Mouse (Mus musculus) regulatory T cell (primary cell): ENCODE measurements at regions not wholly inside any gene's neighbourhood (a gene's known extent, or its start where the extent isn't known, plus 50 kb on each side); places are given as distances from the start of the nearest gene placed in this dataset.

ENCODE experiments used
- in situ Hi-C: fragments of 300-600 bp; cut with MboI, MseI; formaldehyde crosslinking; loops from one replicate; pipeline ENCODE4 v1.15.1; 2025; ENCODE audit warnings: high pct_unique_total_duplicates

DNA sequence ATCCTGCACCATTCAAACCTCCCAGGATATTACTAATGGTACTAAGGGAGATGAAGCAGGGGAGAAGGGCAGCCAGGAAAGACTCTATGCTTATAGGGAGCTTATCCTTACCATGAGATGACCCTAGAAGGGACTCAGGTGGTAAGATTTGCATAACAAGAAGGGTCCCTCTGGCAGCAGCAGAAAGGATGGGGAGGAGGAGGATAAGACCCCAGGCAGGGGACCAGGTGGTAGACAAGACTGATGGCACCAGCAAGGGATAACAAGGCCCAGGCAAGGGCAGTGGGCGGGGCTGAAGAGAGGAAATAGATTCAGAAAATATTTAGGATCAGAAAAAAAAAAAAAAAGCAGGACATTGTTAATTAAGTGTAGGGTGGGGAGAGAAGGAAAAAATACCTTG is 245.7 kb upstream of the Rsrc1 start:
- in situ Hi-C loops: no loop called here

GRCm38 (mm10) chr3:66738201-66739062 is 242.8 kb upstream of the Rsrc1 start:
- in situ Hi-C loops: no loop called here

DNA sequence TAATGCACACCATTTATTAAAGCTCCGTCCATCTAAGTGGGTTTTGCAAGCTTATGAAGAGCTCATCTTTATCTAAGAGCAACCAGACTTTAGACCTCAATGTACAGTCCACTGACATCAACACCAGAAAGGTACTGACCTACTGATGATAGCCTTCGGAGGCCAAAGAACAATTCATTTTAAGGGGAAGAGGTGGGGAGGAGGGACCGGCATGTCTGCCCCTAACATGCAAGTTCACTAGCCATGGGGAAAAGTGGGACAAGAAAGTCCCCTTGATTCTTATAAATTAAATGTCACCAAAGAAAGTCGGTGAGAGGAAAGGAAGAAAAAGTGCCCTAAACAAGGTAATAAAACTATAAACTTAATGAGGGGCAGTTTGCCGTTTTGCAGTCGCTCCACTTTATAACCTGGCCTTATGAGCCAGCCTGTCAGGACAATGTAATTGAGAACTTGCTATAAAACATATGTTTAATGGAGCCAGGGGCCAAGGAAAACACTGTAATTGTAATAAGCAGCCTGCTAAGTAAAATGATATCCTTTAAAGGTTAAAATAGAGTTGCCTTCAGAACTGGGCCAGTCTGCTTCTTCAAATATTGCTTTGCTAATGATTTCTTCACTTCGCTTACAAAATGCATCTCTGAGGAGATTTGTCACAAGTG is 241.7 kb upstream of the Rsrc1 start:
- in situ Hi-C loops: no loop called here

DNA sequence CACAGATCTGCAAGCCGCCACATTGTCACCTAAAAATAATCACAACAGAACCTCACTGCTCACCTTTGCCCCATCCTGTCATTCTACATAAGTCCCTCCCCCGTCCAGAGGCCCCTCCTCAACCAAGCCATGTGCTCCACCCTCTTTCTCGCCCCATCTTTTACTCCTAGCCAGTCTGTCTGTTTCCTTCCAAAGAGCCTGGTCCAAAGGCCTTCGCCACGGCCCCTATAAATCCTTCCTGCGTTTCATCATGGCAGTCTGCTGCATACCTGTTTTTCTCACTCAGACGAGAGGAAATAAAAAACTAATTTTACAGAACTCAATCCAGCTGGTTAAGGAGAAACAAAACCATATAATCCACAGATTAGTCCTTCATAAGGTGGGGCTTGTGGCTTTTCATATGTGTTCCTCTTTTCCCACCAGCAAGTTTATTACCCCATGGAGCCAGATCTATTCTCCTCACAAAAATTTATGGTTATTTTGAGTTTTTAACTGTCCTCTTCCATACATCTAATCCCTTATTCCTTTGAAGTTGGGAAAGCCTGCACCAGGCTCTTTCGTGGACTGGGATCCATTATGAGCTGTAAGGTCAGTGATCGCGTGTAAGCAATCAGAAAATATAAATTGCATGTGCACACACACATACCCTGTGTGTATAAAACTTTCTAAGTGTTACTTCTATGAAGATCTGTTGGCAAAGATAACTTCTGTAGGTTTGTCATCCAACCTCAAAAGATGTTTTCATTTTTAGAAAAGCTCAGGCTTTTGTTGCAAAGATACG is 236.9 kb upstream of the Rsrc1 start:
- in situ Hi-C loops: no loop called here

DNA sequence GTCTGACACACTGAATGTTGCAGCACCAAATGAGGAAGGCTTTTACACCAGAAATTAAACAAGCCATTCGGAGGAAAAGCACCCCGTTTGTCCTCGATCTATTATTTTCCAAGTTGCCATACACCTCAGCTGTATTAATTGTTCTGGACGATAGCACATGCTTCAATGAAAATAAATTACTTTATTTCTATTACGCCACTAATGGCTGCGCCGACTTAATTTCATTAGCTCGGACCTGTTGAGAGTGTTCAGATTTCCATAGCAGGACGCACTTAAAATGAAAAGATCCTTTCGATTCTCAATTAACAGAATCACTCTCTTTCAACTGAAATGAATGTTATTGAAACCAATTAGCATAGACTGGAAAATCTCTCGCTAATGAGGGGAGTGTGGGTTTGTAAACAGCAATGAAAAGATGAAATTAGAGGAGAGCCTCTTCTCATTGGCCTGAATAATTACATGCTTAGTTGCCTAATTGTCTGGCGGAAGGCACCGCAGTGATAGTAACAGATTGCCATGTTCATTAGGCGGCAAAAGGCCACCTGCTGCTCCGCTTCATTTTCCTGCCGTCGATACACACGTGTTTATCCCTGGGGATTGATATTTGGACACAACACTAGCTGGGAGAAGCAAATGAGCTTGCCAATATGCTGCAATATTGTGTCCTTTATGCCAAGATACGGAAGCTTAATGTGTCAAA is 234.7 kb upstream of the Rsrc1 start:
- in situ Hi-C loops: no loop called here

DNA sequence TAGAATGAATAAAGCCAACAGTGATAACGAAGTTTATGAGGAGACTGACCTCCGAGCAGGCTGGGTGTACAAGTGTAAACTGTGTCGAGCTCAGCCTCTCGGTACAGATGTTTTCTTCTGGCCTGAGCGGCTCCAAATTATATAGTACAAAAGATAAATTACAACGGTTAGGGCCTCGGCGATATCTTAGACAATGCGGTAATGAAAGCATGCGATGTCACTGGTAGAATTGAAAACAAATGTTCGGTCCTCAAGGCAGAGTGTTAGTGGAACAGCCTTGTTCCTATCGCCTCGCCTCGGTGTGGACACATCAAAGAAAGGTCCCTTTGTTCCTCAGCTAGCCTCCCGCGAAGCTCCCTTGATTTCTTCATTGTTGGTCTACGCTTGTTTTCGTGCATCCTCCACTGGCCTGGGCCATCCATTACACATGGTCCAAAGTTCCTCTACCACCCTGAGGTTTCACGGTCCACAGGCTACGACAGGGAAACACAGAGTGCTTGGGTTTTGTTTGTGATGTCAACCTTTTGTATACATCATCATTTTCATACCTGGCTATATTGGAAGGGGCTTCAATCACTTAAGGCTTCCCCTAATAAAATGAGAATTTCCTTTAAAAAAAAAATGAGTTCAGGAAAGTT is 234.0 kb upstream of the Rsrc1 start:
- in situ Hi-C loops: no loop called here

DNA sequence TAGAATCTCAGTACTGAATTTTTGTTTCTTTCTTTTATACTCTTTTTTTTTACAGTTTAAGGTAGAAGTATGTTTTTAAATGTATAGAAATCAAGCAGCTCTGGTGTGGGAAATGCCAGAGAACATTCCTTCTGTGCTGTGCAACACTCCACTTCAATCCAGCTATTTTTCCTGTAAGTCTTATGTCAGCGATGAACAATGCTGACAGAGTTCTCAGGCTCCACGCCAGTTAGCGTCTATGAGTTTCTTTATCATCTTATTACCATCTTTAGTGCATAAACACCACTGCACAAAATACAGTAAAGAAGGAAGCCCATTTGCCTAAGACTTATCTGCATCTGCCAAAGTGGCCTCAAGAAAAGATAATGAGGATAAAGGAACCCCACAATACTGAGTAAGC is 223.0 kb upstream of the Rsrc1 start:
- in situ Hi-C loops: no loop called here

DNA sequence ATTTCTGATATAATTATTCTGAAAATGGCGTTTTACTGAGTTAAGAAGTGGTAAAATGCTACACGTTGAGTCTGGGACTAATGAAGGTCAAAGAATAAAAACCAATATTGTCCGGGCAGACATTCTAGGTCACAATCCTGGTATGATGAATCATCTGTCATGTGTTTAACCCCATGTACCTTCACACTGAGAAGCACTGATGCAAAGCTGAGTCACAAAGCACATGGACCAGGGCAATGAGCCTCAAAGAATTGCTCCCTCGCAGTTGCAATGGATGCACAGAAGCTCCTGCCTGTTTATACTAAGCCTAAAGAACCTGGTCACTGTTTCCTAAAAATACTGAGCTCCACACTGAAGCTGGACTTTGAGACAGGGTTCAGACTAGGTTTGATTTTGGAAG is 221.3 kb upstream of the Rsrc1 start:
- in situ Hi-C loops: no loop called here

GRCm38 (mm10) chr3:66762446-66762845 is 218.7 kb upstream of the Rsrc1 start:
- in situ Hi-C loops: no loop called here

GRCm38 (mm10) chr3:66797351-66798010 is 183.7 kb upstream of the Rsrc1 start:
- in situ Hi-C loops: no loop called here

GRCm38 (mm10) chr3:66798292-66798691 is 182.9 kb upstream of the Rsrc1 start:
- in situ Hi-C loops: no loop called here

GRCm38 (mm10) chr3:66802538-66802937 is 178.7 kb upstream of the Rsrc1 start:
- in situ Hi-C loops: no loop called here

DNA sequence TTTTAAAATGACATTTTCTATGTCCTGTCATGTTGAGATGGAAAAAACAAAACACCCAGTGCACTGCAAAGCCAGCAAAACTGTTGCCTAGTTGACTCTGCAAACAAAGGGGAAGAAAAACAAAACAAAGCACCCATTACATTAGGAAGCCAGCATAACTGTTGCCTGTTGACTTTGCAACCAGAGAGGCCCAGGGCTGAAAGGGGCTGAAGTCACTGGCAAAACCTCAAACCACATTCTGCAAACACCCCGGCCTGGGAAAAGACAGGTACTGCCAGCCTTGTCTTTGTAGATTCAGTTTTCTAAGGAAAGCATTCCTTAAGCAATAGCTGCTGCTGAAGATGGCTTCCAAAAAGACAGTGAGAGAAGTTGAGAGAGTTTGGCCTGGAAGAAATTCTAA is 175.0 kb upstream of the Rsrc1 start:
- in situ Hi-C loops: no loop called here

DNA sequence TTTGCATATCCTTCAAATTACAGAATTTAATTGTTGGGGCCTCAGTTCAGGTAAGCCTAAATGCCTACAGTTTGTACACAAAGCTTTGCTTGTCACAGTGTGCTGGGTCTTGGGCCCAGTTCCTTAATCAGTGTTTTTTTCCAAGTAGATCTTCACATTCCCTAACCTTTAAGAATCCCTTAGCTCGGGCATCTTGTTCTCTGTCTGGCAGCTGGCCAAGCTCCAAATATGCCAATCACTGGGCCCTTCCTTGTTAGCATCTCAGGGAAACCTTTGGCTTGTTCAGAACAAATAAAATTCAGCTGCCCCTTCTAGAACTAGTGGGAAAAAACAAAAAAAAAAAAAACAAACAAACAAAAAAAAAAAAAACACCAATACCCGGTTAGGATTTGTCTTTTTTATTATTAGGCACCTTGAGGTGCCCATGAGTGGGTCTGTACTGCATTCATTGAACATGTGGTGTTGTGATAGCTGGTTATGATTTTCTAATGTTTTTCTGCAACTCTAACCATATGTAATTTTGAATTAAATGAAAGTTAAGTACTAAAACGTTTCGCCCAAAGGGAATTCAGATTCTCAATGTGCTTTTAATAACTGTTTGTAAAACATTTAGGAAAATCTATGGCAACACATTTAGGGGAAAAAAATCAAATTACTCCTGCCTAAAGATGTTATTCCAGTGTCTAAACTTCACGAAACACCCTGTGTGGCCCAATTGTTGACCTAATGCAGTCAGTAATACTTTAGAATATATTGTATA is 168.3 kb upstream of the Rsrc1 start:
- in situ Hi-C loops: no loop called here

GRCm38 (mm10) chr3:66825761-66826160 is 155.4 kb upstream of the Rsrc1 start:
- in situ Hi-C loops: no loop called here
